Comparison of ENCODE assay signal across 17 mouse cellular contexts in the genomic region with DNA sequence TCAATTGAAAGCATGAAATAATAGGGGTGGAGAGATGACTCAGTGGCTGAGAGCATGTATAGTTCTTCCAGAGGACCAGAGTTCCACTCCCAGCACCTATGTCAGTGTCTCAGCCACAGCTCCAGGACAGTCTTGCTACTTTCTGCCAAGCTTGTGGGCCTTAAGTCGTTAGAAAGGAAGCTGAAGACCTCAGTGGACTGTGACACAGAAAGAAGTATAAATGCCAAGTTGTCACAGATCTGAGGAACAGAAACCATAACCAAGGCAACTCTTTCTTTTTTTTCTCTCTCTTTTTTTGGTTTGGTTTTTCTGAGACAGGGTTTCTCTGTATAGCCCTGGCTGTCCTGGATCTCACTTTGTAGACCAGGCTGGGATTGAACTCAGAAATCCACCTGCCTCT. TPM values are rescaled to one million over a fixed set of nuclear protein-coding genes. Genes with fewer than 3 reads are reported as not detected.
"Had no signal": no experiment of that assay in that cellular context is flagged by ENCODE, and none has a peak within 500 bp of the region (broad histone marks: within the 10 kb centered on the region; RNA-seq: fewer than 3 reads in every experiment).

No protein-coding gene starts in this region.

- H3K4me3 ChIP-seq: limb, embryonic 13.5 days; liver, embryonic 12.5 days; midbrain, embryonic 15.5 days; neural tube, embryonic 13.5 days; stomach, embryonic 15.5 days had no signal

- ATAC-seq: liver, embryonic 12.5 days; midbrain, embryonic 15.5 days had no signal

- DNase-seq: kidney, adult 11 months; kidney, adult 9 months; kidney, postnatal 36 days; left cerebral cortex, postnatal 4 days; lung, adult 18-20 months; retina, postnatal 1 day; right cerebral cortex, postnatal 4 days; spleen, adult 18-20 months; thymus, postnatal 4 days had no signal

- H3K27ac ChIP-seq: kidney, postnatal 0 days; limb, embryonic 13.5 days; midbrain, embryonic 15.5 days; neural tube, embryonic 13.5 days; stomach, embryonic 15.5 days had no signal

- H3K36me3 ChIP-seq: midbrain, embryonic 15.5 days had no signal

- H3K27me3 ChIP-seq: limb, embryonic 13.5 days; midbrain, embryonic 15.5 days; neural tube, embryonic 13.5 days; stomach, embryonic 15.5 days had no signal

RNA-seq across cellular contexts. Expression of gene Smco1, which starts 4.6 kb away (rescaled TPM):
- total RNA-seq: left cerebral cortex, postnatal 10 days; left cerebral cortex, postnatal 4 days; megakaryocyte progenitor cell, adult 5-6 weeks had no signal
- polyA plus RNA-seq: kidney, postnatal 0 days; limb, embryonic 13.5 days; liver, embryonic 12.5 days; midbrain, embryonic 15.5 days; neural tube, embryonic 13.5 days had no signal
